Mouse (Mus musculus): ENCODE data around the gene Tango6.
"Not testable (repeated sequence)": the region's sequence is repeated elsewhere in the genome, so short reads cannot be mapped to it uniquely, and the experiment has no call there.

Gene Tango6

GRCm38 (mm10) chr8:106880121-106880707, 197.3 kb downstream of the Tango6 start:
- DNase-seq (ENCODE audit: low spot score): no peak

- not testable (repeated sequence) for DNase-seq (ENCODE audit: low spot score)
Observed at GRCm38 (mm10) chr8:106884094-106884493, 201.2 kb downstream of the Tango6 start.

- not testable (repeated sequence) for DNase-seq (ENCODE audit: low spot score)
Observed at GRCm38 (mm10) chr8:106884826-106885400, 202.0 kb downstream of the Tango6 start.

- DNase-seq (ENCODE audit: low spot score): peak; percentile 88
Observed at GRCm38 (mm10) chr8:106887336-106888189, 204.7 kb downstream of the Tango6 start.

GRCm38 (mm10) chr8:106888803-106889202, 205.9 kb downstream of the Tango6 start:
- DNase-seq (ENCODE audit: low spot score): no peak

- peak; percentile 75 for DNase-seq (ENCODE audit: low spot score)
Observed at GRCm38 (mm10) chr8:106892210-106892805, 209.4 kb downstream of the Tango6 start.

- peak; percentile 58 for DNase-seq (ENCODE audit: low spot score)
Observed at GRCm38 (mm10) chr8:106892806-106893451, 210.1 kb downstream of the Tango6 start.

- peak; percentile 91 for DNase-seq (ENCODE audit: low spot score)
Observed at GRCm38 (mm10) chr8:106893481-106894156, 210.8 kb downstream of the Tango6 start, which contains the start of gene Utp4. Gene Utp4, plus strand, starts transcription at chr8:106893636.

GRCm38 (mm10) chr8:106899473-106899872, 216.6 kb downstream of the Tango6 start:
- no peak for DNase-seq (ENCODE audit: low spot score)
